Mouse (Mus musculus) olfactory bulb, adult 2 months (tissue): ENCODE results near the gene 9630041A04Rik. TPM values are rescaled to one million over a fixed set of nuclear protein-coding genes. Genes with fewer than 3 reads are reported as not detected.

Experiments used
- H3K27ac ChIP-seq: fragments of 200-500 bp; 2 replicates; pipeline ENCODE4 v1.5.1; 2012; ENCODE audit warnings: low read depth, low read length; ENCODE audit not compliant: insufficient read depth
- H3K4me1 ChIP-seq: fragments of 200-500 bp; 2 replicates; pipeline ENCODE4 v1.6.1; 2012; ENCODE audit warnings: low read length; ENCODE audit not compliant: control insufficient read depth, insufficient read depth
- H3K4me3 ChIP-seq: fragments of 200-500 bp; 2 replicates; pipeline ENCODE4 v1.5.1; 2012; ENCODE audit warnings: mild to moderate bottlenecking, low read depth, low read length, moderate library complexity; ENCODE audit not compliant: insufficient read depth
- CTCF ChIP-seq: fragments of 200-500 bp; IDR thresholded peaks from 2 replicates; pipeline ENCODE4 v1.5.1; 2012; ENCODE audit warnings: low read depth, mild to moderate bottlenecking, low read length, moderate library complexity; ENCODE audit not compliant: insufficient read depth
- POLR2A ChIP-seq: fragments of 200-500 bp; IDR thresholded peaks from 2 replicates; pipeline ENCODE4 v1.6.1; 2012; ENCODE audit warnings: mild to moderate bottlenecking, low read depth, low read length, moderate library complexity; ENCODE audit not compliant: insufficient read depth
- WGBS: fragments of 180-500 bp; shearing (Covaris S2); methylation state at CpG from one replicate; pipeline ENCODE4 v1.1.7; 2018; 5-methylcytosine and 5-hydroxymethylcytosine counted together
- polyA plus RNA-seq: library from polyadenylated mRNA; stranded (reverse); fragments of >200 nt; gene quantifications from 2 replicates; pipeline ENCODE4 v1.2.4, GENCODE M21; 2012; ENCODE audit warnings: low replicate concordance; ENCODE audit not compliant: missing spikeins, insufficient read depth, insufficient read length

9630041A04Rik gene
- polyA plus RNA-seq, 1 experiment: not detected

GRCm38 (mm10) chr9:101972314-101972713 is 110.7 kb downstream of the 9630041A04Rik start:
- Histone ChIP-seq H3K27ac (no peak overlapping the region), H3K4me1 (0 out of 2 replicates have a peak, but pooled peaks cover 2% of the 10 kb centered on the region), H3K4me3 (no peak overlapping the region)
- TF ChIP-seq CTCF (no peak), POLR2A (no peak)
- WGBS: 77% methylated on average over 8 of the region's 8 CpGs

- no peak overlapping the region for H3K27ac ChIP-seq
- no peak overlapping the region for H3K4me3 ChIP-seq
- 93% methylated on average over 4 of the region's 4 CpGs for whole genome bisulfite sequencing
- TF ChIP-seq POLR2A: no peak
- no peak for TF ChIP-seq CTCF
- H3K4me1 ChIP-seq: 0 out of 2 replicates have a peak, but pooled peaks cover 2% of the 10 kb centered on the region
Observed at GRCm38 (mm10) chr9:101976884-101977465, 115.3 kb downstream of the 9630041A04Rik start.

GRCm38 (mm10) chr9:101981161-101981560 is 119.5 kb downstream of the 9630041A04Rik start:
- WGBS: 92% methylated on average over 2 of the region's 2 CpGs
- no peaks in the 10 kb centered on the region for H3K4me1 ChIP-seq
- no peak overlapping the region for H3K27ac ChIP-seq
- TF ChIP-seq POLR2A: no peak
- TF ChIP-seq CTCF: no peak
- H3K4me3 ChIP-seq: no peak overlapping the region

GRCm38 (mm10) chr9:101982378-101982777 is 120.7 kb downstream of the 9630041A04Rik start:
- Histone ChIP-seq H3K4me3 (no peak overlapping the region), H3K27ac (no peak overlapping the region), H3K4me1 (no peaks in the 10 kb centered on the region)
- TF ChIP-seq POLR2A (no peak), CTCF (no peak)
- 90% methylated on average over 7 of the region's 7 CpGs for WGBS

GRCm38 (mm10) chr9:101986910-101987309 is 125.3 kb downstream of the 9630041A04Rik start:
- no peak overlapping the region for H3K27ac ChIP-seq
- no peak overlapping the region for H3K4me3 ChIP-seq
- H3K4me1 ChIP-seq: 0 out of 2 replicates have a peak, but pooled peaks cover 2% of the 10 kb centered on the region
- 95% methylated on average over 2 of the region's 2 CpGs for whole genome bisulfite sequencing
- no peak for TF ChIP-seq POLR2A

DNA sequence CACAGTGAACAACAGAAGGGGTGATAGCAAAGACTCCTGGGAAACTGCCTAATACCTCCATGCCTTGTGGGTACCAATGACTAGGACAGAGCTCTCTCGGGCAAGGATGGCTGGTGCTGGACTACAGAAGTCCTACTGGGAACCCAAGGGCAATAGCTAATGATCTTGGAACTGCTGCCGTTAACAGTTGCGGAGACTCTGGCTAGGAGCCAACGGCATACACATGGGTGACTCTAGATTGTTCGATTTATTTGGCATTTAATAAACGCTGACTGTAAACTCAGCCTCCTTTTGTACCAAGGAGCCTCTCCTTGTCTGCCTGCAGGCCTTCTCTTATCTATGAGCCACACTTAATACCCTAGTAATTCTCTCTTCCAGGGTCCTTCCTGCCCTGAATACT is 128.4 kb downstream of the 9630041A04Rik start:
- 64% methylated on average over 6 of the region's 6 CpGs for WGBS
- H3K4me3 ChIP-seq: no peak overlapping the region
- H3K4me1 ChIP-seq: 0 out of 2 replicates have a peak, but pooled peaks cover 2% of the 10 kb centered on the region
- TF ChIP-seq CTCF (no peak), POLR2A (no peak)
- no peak overlapping the region for H3K27ac ChIP-seq

- TF ChIP-seq CTCF (no peak), POLR2A (no peak)
- 54% methylated on average over 12 of the region's 12 CpGs for WGBS
- 0 out of 2 replicates have a peak, but pooled peaks cover 2% of the 10 kb centered on the region for H3K4me1 ChIP-seq
- no peak overlapping the region for H3K27ac ChIP-seq
- no peak overlapping the region for H3K4me3 ChIP-seq
Observed at GRCm38 (mm10) chr9:101990836-101991235, 129.2 kb downstream of the 9630041A04Rik start.
